Mouse (Mus musculus): ENCODE data around the gene Cox7a2l.

Cox7a2l gene

DNA sequence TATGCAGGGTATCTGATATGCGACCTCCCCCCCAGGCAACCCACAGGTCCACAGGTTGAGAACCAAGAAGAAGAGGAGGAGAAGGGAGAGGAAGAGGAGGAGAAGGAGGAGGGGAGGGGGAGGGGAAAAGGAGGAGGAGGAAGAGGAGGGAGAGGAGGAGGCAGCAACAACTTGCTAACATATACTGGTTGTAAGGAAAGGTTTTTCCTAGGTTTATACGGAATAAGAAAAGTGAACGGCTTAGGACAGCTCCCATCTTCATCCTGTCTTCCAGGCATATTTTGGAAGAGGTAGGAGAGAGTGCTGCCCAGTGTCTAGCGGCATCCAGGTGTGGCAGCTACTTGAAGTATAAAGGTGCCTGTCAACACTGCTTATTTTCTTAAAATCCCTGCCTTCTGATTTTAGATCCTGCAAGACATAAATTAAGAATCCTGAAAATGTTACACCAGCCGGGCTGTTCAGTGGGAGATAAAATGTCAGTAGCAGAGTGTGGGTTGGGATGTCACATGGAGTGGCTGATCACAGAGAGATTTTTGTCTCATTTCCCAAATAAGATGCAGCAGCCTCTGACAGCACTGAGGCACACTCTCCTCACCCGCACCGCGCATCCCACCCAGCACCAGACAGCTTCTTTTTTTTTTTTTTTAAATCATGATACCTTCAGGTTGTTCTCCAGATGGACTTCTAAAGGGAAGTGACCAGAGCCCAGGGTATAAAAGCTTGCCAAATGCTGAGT is at the start of gene Cox7a2l:
TSS of gene Cox7a2l (minus strand) at position 51 of the 736 bp plus-strand sequence.
- in situ Hi-C loops (cut with MboI, MseI): no loop called here

DNA sequence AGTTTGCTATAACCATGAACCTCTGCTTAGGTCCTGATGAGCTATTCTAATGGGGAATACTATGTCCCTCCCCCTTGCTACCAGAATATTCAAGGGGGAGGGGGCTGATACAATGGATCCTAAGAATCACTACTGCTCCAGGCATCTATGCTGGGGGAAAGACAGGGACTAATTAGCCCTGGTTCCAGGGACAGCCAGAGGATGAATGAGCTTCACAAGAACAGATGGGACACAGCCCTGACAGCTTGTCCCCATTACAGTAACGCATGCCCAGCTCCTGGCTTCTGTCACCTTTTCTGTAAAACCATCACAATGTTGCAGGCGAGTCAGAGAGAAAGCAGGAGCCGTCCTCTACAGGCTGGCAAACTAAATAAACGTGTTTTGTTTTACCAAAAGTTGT is 48.4 kb upstream of the Cox7a2l start:
- in situ Hi-C loops (cut with MboI, MseI): no loop called here

DNA sequence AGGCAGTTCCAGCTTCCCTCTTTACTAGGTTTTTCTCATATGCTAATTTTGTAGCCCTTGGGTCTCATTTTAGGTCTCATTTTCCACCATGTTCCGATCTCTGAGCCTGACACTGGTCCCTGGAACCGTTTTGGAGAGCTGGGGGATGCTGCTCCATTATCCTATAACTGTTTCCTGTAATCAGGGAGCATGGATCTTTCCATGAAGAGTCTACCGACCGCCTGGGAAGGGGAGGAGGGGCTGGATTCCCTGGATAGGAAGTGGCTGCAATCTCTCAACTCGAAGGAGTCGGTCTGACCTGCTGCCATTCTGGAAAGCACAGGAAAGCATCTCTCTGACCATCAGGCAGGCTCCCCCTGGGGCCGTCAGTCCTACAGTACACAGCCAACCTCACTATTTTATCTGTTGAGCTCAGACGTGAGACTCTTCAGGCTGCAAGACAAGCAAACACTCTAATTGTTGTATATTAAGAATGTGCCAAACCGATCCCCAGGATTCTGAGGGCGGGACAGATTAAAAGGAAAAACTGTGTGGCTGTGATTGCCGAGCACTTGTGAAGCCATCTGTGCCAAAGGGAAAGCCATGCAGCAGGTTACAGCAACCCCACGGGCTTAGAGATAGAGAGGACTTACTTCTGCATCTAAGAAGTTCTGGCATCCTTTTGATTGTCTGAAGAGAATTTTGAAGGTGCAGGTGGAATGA is 47.1 kb upstream of the Cox7a2l start:
- in situ Hi-C loops (cut with MboI, MseI): no loop called here

GRCm38 (mm10) chr17:83563703-83564111 is 46.6 kb upstream of the Cox7a2l start:
- in situ Hi-C loops (cut with MboI, MseI): no loop called here

DNA sequence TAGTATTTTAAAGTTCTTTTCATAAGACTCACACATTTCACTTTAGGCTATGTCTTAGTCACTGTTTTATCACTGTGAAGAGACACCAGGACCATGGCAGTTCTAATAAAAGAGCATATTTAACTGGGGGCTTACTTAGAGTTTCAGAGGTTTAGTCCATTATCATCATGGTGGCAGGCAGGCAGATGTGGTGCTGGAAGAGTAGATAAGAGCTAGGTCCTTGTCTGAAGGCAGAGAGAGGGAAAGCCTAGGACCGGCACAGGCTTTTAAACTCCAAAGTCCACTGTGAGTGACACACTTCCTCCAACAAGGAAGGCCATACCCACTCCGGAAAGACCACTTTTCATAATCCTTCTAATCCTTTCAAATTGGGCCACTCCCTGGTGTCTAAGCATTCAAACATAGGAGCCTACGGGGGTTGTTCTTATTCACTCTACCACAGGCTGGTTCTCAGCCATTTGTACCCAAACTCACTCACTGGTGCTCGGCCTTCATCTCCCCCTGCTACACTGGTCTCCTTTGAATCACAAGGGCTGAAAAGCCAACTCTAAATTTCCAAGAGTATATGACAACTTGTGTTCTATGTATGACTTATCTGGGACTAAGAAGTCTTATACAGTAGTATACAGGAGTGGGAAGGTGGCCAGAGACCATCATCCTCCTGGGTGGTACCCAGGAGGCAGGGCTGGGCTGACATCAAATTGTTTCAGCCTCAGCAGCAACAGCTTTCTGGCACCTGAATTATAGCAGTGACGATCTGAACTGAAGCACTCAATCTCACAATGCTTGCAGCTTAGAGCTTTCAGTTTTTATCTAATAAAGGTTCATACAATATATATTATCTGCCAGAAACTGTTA is 45.3 kb upstream of the Cox7a2l start:
- in situ Hi-C loops (cut with MboI, MseI): no loop called here

GRCm38 (mm10) chr17:83559081-83559480 is 42.0 kb upstream of the Cox7a2l start:
- in situ Hi-C loops (cut with MboI, MseI): no loop called here

DNA sequence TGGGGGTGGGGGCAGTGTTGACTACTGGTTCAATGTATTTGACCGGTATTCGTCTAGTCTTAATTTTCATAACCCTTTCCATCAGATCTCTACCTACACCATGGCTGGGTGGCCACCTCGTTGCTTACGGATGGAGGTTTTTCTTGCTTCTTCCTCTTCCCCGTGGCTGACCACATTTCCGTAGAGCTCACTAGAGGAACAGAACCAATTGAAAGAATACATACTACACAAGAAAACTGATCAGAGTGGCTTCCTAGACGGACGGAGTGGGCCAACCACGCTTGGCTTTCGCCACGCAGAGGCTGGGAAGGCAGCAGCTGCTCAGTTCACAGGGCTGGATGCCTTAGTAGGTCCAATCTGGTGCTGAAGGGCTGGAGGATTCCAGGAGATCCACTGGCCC is 38.7 kb upstream of the Cox7a2l start:
- in situ Hi-C loops (cut with MboI, MseI): no loop called here

GRCm38 (mm10) chr17:83554997-83555396 is 37.9 kb upstream of the Cox7a2l start:
- in situ Hi-C loops (cut with MboI, MseI): no loop called here

DNA sequence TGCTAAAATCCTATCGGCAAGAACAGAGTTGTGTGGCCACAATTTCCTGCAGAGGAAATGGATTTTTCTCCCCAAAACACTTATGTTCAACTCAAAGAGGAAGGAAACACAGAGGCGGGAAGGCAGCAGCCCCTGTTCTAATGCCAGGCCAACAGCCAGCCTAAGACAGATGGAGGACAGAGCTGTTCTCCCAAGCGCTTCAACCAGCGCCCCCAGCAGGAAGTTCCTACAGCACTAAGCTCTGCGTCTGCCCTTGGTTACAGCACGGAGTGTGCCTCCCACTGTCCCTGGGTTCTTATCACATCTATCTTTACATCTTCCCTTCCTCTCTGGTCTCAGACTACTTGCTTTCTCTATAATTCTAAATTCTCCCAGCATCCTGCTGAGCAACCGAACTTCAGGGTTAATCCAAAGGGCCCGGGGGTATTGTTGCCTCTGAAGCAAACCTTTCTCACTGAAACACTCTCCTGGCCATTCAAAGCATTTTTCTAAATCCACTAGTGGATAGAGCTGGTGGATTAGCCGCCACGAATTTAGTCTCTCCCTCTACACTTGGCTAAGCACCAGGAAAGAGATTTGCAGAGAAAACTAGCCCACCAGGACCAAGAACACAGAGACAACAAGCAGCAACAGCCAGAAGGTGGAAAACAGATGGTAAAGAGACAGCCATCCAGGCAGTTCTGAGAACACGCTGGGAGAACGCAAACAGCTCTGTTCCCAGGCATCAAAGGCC is 31.5 kb upstream of the Cox7a2l start:
- in situ Hi-C loops (cut with MboI, MseI): loop anchor here (10.0 kb wide), 1 partner anchor 1226 kb away; no protein-coding TSS in a partner anchor

DNA sequence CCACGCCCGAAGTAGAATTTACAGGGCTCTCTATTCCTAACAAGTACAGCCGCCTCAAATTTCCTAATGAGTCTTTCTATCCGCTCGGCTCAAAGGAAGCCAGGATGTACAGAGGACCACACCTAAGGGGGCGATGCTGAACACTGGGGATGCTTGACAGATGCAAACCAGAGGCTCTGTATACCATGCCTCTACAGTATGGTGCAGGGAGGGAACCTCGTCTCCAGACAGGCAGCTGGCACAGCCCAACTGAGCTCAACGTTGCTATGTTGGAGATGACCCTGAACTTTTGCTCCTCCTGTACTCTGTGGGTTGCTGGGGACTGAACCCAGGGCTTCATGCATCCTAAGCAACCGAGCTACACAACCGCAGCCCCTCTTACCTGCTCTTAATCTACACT is 30.0 kb upstream of the Cox7a2l start:
- in situ Hi-C loops (cut with MboI, MseI): loop anchor here (10.0 kb wide), 1 partner anchor 1228 kb away; no protein-coding TSS in a partner anchor

- in situ Hi-C loops (cut with MboI, MseI): loop anchor here (10.0 kb wide), 1 partner anchor 1229 kb away; no protein-coding TSS in a partner anchor
These were observed 28.9 kb upstream of the Cox7a2l start for GRCm38 (mm10) chr17:83545756-83546742.

DNA sequence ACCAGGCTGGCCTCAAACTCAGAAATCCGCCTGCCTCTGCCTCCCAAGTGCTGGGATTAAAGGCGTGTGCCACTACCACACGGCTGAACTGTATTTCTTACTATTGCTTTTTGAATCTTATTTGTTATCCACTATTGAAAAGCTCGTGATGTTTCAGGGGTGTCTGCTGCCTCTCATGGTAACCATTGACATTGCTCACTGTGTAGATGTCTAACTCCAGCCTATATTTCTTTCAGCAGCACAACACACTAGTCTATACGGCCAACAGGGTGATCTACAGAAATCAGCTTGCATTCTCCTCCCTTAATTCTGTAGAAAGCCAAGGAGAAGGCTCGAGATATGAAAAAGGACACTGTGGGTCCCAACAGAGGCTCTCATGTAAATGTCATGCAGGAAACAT is 28.1 kb upstream of the Cox7a2l start:
- in situ Hi-C loops (cut with MboI, MseI): loop anchor here (10.0 kb wide), 1 partner anchor 1230 kb away; no protein-coding TSS in a partner anchor

- in situ Hi-C loops (cut with MboI, MseI): loop anchor here (5.0 to 10.0 kb wide), 2 partner anchors 65 to 1232 kb away; no protein-coding TSS in a partner anchor
These were observed 25.3 kb upstream of the Cox7a2l start for GRCm38 (mm10) chr17:83542424-83542823.

- in situ Hi-C loops (cut with MboI, MseI): loop anchor here (5.0 to 10.0 kb wide), 2 partner anchors 68 to 1235 kb away; no protein-coding TSS in a partner anchor
These were observed 22.3 kb upstream of the Cox7a2l start for GRCm38 (mm10) chr17:83539262-83540037.

DNA sequence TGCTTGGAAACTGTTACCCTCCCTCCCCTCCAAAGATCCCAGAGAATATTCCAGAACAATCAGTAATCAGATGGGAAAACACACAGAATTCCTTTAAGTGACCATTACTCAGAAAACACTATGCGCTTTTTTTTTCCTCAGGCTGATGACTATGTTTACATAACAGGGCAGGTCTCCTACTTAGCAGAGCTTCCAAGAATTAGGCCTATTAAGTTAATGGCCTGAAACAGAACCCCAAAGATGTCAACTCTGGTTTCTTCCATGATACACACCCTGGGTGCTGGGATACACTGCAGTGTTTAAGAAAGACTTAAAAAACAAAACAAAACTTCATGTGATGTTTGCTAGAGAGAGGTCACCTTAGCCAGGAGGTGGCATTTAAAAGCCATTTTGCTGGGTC is 21.6 kb upstream of the Cox7a2l start:
- in situ Hi-C loops (cut with MboI, MseI): no loop called here

- in situ Hi-C loops (cut with MboI, MseI): no loop called here
These were observed 21.0 kb upstream of the Cox7a2l start for GRCm38 (mm10) chr17:83538141-83538540.

DNA sequence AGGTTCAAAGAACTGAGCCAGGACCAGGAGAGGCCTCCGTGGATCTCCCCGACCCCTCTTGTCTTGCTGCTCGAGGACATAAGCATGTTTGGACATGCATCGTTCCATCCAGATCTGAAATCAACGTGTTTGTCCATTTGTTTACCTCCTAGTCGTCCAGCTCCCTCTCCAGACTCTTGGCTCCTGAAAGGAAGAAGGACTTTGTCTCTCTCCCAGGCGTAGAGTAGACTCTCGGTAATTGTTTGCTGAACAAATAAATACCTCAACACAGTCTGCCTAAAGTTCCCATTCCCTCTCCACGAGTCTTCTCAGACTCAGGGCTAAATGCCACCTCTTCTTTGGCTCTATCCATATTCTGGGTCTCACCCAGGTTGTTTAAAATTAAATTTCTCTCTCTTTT is 16.0 kb upstream of the Cox7a2l start:
- in situ Hi-C loops (cut with MboI, MseI): no loop called here

GRCm38 (mm10) chr17:83527651-83528381 is 10.7 kb upstream of the Cox7a2l start:
- in situ Hi-C loops (cut with MboI, MseI): no loop called here

Data from regulatory T cell (primary cell).